Mouse (Mus musculus): ENCODE data around the gene Sars2. TPM values are rescaled to one million over a fixed set of nuclear protein-coding genes. Genes with fewer than 3 reads are reported as not detected.
"Not testable (repeated sequence)": the region's sequence is repeated elsewhere in the genome, so short reads cannot be mapped to it uniquely, and the experiment has no call there.

The Sars2 gene
- polyA plus RNA-seq (2012; rRNA removed): 21.5 and 23.8 TPM in 2 replicates

DNA sequence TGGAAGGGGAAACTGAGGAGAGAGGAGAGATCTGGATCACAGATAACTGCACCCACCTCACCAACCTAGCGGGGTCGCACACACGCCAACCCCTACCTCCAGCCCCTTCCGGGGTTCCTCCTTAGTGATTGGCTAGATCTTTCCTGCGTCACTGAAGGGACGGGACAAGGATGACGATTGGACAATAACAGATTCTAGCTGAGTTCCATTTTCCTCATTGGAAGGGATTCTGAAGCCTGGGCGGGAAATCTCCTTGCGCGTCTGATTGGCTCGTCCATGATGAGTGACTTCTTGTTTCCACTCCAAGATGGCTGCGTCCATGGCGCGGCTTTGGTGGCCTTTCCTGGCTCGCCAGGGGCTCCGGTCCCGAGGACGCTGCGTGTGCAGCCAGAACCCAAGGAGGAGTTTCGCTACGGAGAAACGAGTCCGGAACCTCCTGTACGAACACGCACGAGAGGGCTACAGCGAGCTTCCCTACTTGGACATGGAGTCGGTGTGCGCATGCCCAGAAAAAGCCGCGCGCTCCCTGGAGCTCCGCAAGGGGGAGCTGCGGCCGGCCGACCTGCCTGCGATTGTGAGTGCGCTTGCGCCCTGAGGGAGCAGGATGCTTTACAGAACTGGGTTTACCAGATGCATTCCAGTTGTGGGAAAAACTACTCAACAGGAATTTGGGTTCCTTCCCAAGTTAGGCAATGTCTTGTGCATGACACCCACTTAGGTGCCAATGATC is at the start of gene Sars2, which contains the start of gene Mrps12:
TSS of gene Sars2 (plus strand) at position 284 of the 730 bp plus-strand sequence.
TSS of gene Mrps12 (minus strand) at position 112 of the 730 bp plus-strand sequence.
- peaks cover 11% of the 10 kb centered on the region for H3K4me1 ChIP-seq (ENCODE audit: control insufficient read depth, insufficient read depth, low read length)
- DNase-seq: peak; percentile 98
- peak within 1 kb of the TSS; percentile 76 for H3K27ac ChIP-seq (ENCODE audit: insufficient read depth, low read length)
- TF ChIP-seq POLR2A (IDR thresholded peaks at IDR 0.05; ENCODE audit: borderline replicate concordance, insufficient read depth, low read length): peak; percentile 98
- peak; percentile 76 for TF ChIP-seq CTCF (IDR thresholded peaks at IDR 0.05; ENCODE audit: borderline replicate concordance, insufficient read depth, low read depth, low read length)
- under 1% methylated on average over 39 of the region's 39 CpGs for WGBS
- no peaks in the 10 kb centered on the region for H3K27me3 ChIP-seq (ENCODE audit: control insufficient read depth, insufficient read depth, low read length)
- H3K4me3 ChIP-seq (replicated peaks; ENCODE audit: insufficient read depth, low read depth, low read length): peak within 1 kb of the TSS; percentile 91

DNA sequence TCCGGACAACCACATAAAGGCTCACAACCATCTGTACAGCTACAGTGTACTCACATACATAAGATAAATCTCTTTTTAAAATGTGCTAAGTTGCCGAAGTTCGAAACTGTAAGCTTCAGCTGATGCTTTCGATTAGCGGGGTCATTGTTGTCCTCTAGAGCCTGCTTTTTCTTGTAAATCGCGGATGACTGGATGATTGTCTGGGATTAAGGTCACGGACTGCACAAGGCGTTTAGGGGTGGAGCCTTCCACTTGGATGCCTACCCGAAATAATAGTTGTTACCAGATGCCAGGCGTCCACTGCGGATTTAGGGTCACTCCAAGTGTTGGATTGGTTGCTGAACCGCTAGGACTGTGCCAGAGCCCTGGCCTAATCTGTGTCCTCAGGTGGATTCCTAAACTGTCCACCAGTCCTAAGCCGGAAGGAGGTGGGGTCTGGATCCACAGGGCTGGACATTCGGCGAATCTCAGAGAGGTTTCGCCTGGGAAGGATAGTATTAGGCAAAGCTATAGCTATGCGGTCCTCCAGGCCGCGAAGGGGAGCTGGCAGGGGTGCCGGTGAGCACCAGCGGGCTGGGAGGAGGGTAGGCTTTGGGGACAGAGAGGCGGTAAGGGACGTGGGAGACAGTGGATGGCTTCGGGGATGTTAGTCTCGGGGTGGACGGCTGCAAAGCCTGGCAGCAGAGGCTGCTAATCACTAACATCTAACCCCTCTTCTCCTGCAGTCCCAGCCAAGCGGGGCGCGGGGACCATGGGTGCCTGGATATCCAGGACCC is 49.1 kb upstream of the Sars2 start, which contains the start of gene Fbxo27:
TSS of gene Fbxo27 (plus strand) at position 305 of the 776 bp plus-strand sequence.
- Histone ChIP-seq H3K27me3 (ENCODE audit: control insufficient read depth, insufficient read depth, low read length) (no peaks in the 10 kb centered on the region), H3K27ac (ENCODE audit: insufficient read depth, low read length) (peak within 1 kb of the TSS; percentile 72), H3K4me1 (ENCODE audit: control insufficient read depth, insufficient read depth, low read length) (no peaks in the 10 kb centered on the region), H3K4me3 (replicated peaks; ENCODE audit: insufficient read depth, low read depth, low read length) (peak within 1 kb of the TSS; percentile 62)
- TF ChIP-seq POLR2A (IDR thresholded peaks at IDR 0.05; ENCODE audit: borderline replicate concordance, insufficient read depth, low read length) (no peak), CTCF (IDR thresholded peaks at IDR 0.05; ENCODE audit: borderline replicate concordance, insufficient read depth, low read depth, low read length) (peak; percentile 11; the same call in 1 of the 2 replicates)
- WGBS: 12% methylated on average over 30 of the region's 30 CpGs
- peak; percentile 80 to 81 for DNase-seq

DNA sequence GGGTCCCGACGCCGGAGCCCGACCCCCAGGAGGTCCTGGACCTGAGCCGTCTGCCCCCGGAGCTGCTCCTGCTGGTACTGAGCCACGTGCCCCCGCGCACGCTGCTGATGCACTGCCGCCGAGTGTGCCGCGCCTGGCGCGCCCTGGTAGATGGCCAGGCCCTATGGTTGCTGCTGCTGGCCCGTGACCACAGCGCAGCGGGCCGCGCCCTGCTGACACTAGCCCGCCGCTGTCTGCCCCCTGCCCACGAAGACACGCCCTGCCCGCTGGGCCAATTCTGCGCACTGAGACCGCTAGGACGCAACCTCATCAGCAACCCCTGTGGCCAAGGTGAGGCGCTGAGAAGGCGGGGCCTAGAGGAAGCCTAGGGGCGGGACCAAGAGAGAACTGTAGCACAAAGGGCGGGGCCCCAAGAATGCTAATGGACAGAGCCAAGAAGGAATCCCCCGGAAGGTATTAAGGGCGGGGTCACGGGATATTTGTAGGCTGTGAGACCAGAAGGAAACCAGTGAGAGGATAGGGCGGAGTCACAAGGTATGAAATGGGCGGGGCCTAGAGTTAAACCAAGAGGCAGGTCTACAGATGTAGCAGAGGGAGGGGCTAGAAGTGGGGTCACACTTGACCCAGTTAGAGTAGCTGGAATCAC is 48.3 kb upstream of the Sars2 start:
- TF ChIP-seq CTCF (IDR thresholded peaks at IDR 0.05; ENCODE audit: borderline replicate concordance, insufficient read depth, low read depth, low read length) (no peak), POLR2A (IDR thresholded peaks at IDR 0.05; ENCODE audit: borderline replicate concordance, insufficient read depth, low read length) (peak; percentile 89)
- under 1% methylated on average over 38 of the region's 38 CpGs for WGBS
- Histone ChIP-seq H3K27me3 (ENCODE audit: control insufficient read depth, insufficient read depth, low read length) (no peaks in the 10 kb centered on the region), H3K4me3 (replicated peaks; ENCODE audit: insufficient read depth, low read depth, low read length) (peak overlapping the region; percentile 62), H3K27ac (ENCODE audit: insufficient read depth, low read length) (peak overlapping the region; percentile 72), H3K4me1 (ENCODE audit: control insufficient read depth, insufficient read depth, low read length) (no peaks in the 10 kb centered on the region)
- peak; percentile 95 to 97 for DNase-seq

DNA sequence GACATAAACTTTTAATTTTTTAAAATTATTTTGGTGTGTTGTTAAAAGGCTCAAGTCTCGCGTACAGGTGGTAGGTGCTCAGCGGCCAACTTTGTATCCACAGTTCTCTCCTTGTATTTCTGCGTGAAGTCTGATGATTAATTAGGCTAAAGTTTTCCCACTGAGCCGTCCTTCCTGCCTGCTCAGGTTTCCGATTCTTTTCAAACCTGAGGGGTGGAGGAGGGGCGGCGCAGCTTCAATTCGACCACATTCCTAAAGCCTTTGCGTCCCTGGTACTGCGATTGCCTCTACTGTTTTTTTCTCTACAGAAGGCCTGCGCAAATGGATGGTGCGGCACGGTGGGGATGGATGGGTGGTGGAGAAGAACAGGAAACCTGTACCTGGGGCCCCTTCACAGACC is 47.4 kb upstream of the Sars2 start:
- Histone ChIP-seq H3K27me3 (ENCODE audit: control insufficient read depth, insufficient read depth, low read length) (no peaks in the 10 kb centered on the region), H3K4me1 (ENCODE audit: control insufficient read depth, insufficient read depth, low read length) (no peaks in the 10 kb centered on the region), H3K27ac (ENCODE audit: insufficient read depth, low read length) (no peak overlapping the region), H3K4me3 (replicated peaks; ENCODE audit: insufficient read depth, low read depth, low read length) (no peak overlapping the region)
- WGBS: 28% methylated on average over 14 of the region's 14 CpGs
- TF ChIP-seq CTCF (IDR thresholded peaks at IDR 0.05; ENCODE audit: borderline replicate concordance, insufficient read depth, low read depth, low read length): no peak
- no peak for TF ChIP-seq POLR2A (IDR thresholded peaks at IDR 0.05; ENCODE audit: borderline replicate concordance, insufficient read depth, low read length)
- DNase-seq: peak in 1 of 2 experiments; percentile 26

DNA sequence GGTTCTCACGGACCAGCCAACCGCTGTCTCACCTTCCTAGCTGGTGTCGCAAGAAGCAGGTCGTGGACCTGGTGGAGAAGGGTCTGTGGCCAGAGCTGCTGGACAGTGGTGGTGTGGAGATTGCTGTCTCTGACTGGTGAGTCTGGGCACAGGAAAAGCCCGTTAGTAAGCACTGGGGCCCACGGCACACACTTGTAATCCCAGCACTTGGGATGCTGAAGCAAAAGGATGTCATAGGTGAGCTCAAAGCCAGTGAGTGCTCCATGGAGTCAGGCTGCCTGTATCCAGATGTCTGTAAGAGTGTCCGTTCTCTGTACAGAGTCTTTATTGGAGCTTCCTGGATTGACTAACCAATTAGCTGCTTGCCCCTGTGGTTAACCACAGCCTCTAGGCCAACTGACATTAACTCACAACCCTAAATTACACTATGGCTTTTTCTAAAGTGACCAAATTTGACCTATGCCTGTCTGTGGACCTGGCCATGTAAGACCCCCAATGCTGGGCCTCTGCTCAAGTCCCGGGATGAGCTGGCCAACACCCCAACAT is 46.8 kb upstream of the Sars2 start:
- H3K27me3 ChIP-seq (ENCODE audit: control insufficient read depth, insufficient read depth, low read length): no peaks in the 10 kb centered on the region
- TF ChIP-seq POLR2A (IDR thresholded peaks at IDR 0.05; ENCODE audit: borderline replicate concordance, insufficient read depth, low read length) (no peak), CTCF (IDR thresholded peaks at IDR 0.05; ENCODE audit: borderline replicate concordance, insufficient read depth, low read depth, low read length) (no peak)

DNA sequence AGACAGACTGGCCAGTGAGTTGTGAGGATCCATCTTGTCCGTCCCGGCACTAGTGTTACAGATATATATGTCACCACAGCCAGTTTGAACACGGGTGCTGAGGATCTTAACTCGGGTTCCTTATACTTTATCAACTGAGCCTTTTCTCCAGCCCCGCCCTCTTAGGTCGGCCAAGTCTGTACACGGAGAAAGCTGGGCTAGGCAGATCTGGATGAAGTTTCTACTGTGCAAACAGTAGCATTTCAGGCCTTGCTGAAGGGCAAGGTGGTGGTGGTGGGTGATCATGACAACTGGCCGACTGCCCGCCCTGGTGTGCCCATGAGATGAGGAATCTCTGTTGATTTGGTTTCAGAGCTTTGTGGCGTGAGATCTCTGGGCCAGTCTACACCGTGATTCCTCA is 44.5 kb upstream of the Sars2 start:
- H3K27me3 ChIP-seq (ENCODE audit: control insufficient read depth, insufficient read depth, low read length): no peaks in the 10 kb centered on the region
- DNase-seq: no peak
- 94% methylated on average over 11 of the region's 11 CpGs for WGBS
- H3K4me1 ChIP-seq (ENCODE audit: control insufficient read depth, insufficient read depth, low read length): no peaks in the 10 kb centered on the region
- H3K4me3 ChIP-seq (replicated peaks; ENCODE audit: insufficient read depth, low read depth, low read length): no peak overlapping the region
- no peak overlapping the region for H3K27ac ChIP-seq (ENCODE audit: insufficient read depth, low read length)
- TF ChIP-seq POLR2A (IDR thresholded peaks at IDR 0.05; ENCODE audit: borderline replicate concordance, insufficient read depth, low read length) (no peak), CTCF (IDR thresholded peaks at IDR 0.05; ENCODE audit: borderline replicate concordance, insufficient read depth, low read depth, low read length) (no peak)

More for the DNA sequence above, 46.8 kb upstream of the Sars2 start:
- Histone ChIP-seq H3K27ac (ENCODE audit: insufficient read depth, low read length) (no peak overlapping the region), H3K4me1 (ENCODE audit: control insufficient read depth, insufficient read depth, low read length) (no peaks in the 10 kb centered on the region), H3K4me3 (replicated peaks; ENCODE audit: insufficient read depth, low read depth, low read length) (no peak overlapping the region)
- 74% methylated on average over 8 of the region's 8 CpGs for WGBS
- DNase-seq: no peak

DNA sequence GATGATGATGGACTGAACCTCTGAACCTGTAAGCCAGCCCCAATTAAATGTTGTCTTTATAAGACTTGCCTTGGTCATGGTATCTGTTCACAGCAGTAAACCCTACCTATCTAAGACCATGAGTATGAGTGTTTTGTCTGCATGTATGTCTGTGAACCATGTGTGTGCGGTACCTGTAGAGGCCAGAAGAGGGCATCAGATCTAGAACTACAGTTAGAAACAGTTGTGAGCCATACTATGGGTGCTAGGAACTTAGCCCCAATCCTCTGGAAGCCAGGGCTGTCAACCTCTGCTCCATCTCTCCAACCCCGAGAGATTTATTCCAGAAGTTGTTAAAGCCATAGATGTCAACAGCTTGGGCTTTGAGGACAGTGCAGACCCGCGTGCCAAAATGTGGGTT is 41.5 kb upstream of the Sars2 start:
- WGBS: 98% methylated on average over 4 of the region's 4 CpGs
- H3K4me1 ChIP-seq (ENCODE audit: control insufficient read depth, insufficient read depth, low read length): no peaks in the 10 kb centered on the region
- no peak for TF ChIP-seq POLR2A (IDR thresholded peaks at IDR 0.05; ENCODE audit: borderline replicate concordance, insufficient read depth, low read length)
- H3K27me3 ChIP-seq (ENCODE audit: control insufficient read depth, insufficient read depth, low read length): no peaks in the 10 kb centered on the region
- no peak for DNase-seq
- no peak overlapping the region for H3K27ac ChIP-seq (ENCODE audit: insufficient read depth, low read length)
- no peak overlapping the region for H3K4me3 ChIP-seq (replicated peaks; ENCODE audit: insufficient read depth, low read depth, low read length)

DNA sequence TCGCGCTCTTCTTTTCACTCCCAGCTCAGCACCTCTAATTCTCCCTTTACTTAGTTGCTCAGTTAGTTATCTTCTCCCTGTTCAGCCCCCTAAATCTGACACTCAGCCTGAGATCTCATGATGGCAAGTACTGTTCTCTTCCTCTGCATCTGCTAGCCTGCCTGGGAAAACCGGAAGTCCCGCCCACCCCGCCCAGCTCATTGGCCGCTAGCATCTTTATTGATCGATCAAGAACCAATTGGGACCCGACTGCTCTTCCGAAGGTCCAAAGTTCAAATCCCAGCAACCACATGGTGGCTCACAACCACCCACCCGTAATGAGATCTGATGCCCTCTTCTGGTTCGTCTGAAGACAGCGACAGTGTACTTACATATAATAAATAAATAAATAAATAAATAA is 40.5 kb upstream of the Sars2 start:
- not testable (repeated sequence) for H3K27me3 ChIP-seq (ENCODE audit: control insufficient read depth, insufficient read depth, low read length); H3K4me3 ChIP-seq (replicated peaks; ENCODE audit: insufficient read depth, low read depth, low read length); DNase-seq; H3K27ac ChIP-seq (ENCODE audit: insufficient read depth, low read length); H3K4me1 ChIP-seq (ENCODE audit: control insufficient read depth, insufficient read depth, low read length)
- WGBS: 95% methylated on average over 12 of the region's 12 CpGs

Measured in cerebellum, adult 2 months (tissue).